Mouse (Mus musculus) myocyte (in vitro differentiated cells): ENCODE data around the gene Zkscan1.

ENCODE experiments used
- E2F4 ChIP-seq: IDR thresholded peaks from one replicate; pipeline ENCODE4 v1.6.1; 2011; ENCODE audit warnings: mild to moderate bottlenecking, control low read depth, moderate library complexity; ENCODE audit not compliant: insufficient read depth
- MAX ChIP-seq: IDR thresholded peaks from one replicate; pipeline ENCODE4 v1.6.1; 2011; ENCODE audit warnings: low read depth, mild to moderate bottlenecking, control low read depth
- MYOD1 ChIP-seq, 3 experiments: IDR thresholded peaks; one replicate each; pipeline ENCODE4 v1.6.1; 2011; ENCODE audit warnings: control low read depth in 2 of 3, low read depth in 2 of 3, mild to moderate bottlenecking in 2 of 3, moderate library complexity in 1 of 3; ENCODE audit not compliant: insufficient read length in 2 of 3, control insufficient read depth in 1 of 3
- MYOG ChIP-seq, 3 experiments: IDR thresholded peaks; one replicate each; pipeline ENCODE4 v1.6.1; 2011; ENCODE audit warnings: control low read depth in 2 of 3, low read depth in 2 of 3, mild to moderate bottlenecking in 2 of 3; ENCODE audit not compliant: insufficient read length in 2 of 3, control insufficient read depth in 1 of 3, insufficient read depth in 1 of 3
- POLR2A ChIP-seq: IDR thresholded peaks from one replicate; pipeline ENCODE4 v1.6.1; 2011; ENCODE audit warnings: low read depth, mild to moderate bottlenecking, control low read depth, moderate library complexity; ENCODE audit not compliant: insufficient read length
- POLR2AphosphoS2 ChIP-seq: IDR thresholded peaks from one replicate; pipeline ENCODE4 v1.6.1; 2011; ENCODE audit warnings: low read depth, control low read depth; ENCODE audit not compliant: insufficient read length
- REST ChIP-seq: IDR thresholded peaks from one replicate; pipeline ENCODE4 v1.6.1; 2011; ENCODE audit warnings: mild to moderate bottlenecking, control low read depth, moderate library complexity; ENCODE audit not compliant: insufficient read depth, insufficient read length
- SRF ChIP-seq: IDR thresholded peaks from one replicate; pipeline ENCODE4 v1.6.1; 2011; ENCODE audit warnings: low read depth; ENCODE audit not compliant: control insufficient read depth, insufficient read length
- TCF3 ChIP-seq: IDR thresholded peaks from one replicate; pipeline ENCODE4 v1.6.1; 2011; ENCODE audit warnings: low read depth, control low read depth; ENCODE audit not compliant: insufficient read length
- USF1 ChIP-seq: IDR thresholded peaks from one replicate; pipeline ENCODE4 v1.6.1; 2011; ENCODE audit warnings: low read depth, mild to moderate bottlenecking, control low read depth, moderate library complexity

GRCm38 (mm10) chr5:138075684-138076083, 9.2 kb upstream of the Zkscan1 start:
- TF ChIP-seq TCF3 (no peak), POLR2A (no peak), E2F4 (no peak), MYOG (IDR thresholded peaks at IDR 0.05; ENCODE audit: control insufficient read depth in 1 of 3, insufficient read depth in 1 of 3, insufficient read length in 2 of 3, low read depth in 2 of 3) (no peak), POLR2AphosphoS2 (no peak), MYOD1 (IDR thresholded peaks at IDR 0.05; ENCODE audit: control insufficient read depth in 1 of 3, insufficient read length in 2 of 3, low read depth in 2 of 3) (no peak), MAX (no peak), USF1 (no peak), SRF (no peak), REST (no peak)
